Mouse (Mus musculus): ENCODE data around the gene Usp29. TPM values are rescaled to one million over a fixed set of nuclear protein-coding genes. Genes with fewer than 3 reads are reported as not detected.

The Usp29 gene
- polyA plus RNA-seq, 2 experiments = 1.1 to 1.7 TPM

- no peaks in the 10 kb centered on the region for H3K9me3 ChIP-seq (ENCODE audit: control insufficient read depth, low read length)
- no peak overlapping the region for H3K4me2 ChIP-seq (ENCODE audit: low read depth)
- H3K9ac ChIP-seq (replicated peaks) = no peak overlapping the region
- TF ChIP-seq EP300 (IDR thresholded peaks at IDR 0.05; ENCODE audit: low read depth) (no peak), CTCF (IDR thresholded peaks at IDR 0.05; ENCODE audit: low read depth) (no peak)
- H3K4me3 ChIP-seq (ENCODE audit: insufficient read depth in 1 of 2, low read depth in 2 of 2, low read length in 2 of 2) = no peak overlapping the region
- no peaks in the 10 kb centered on the region; the same call in 1 of the 2 replicates for H3K36me3 ChIP-seq (replicated peaks; ENCODE audit: control insufficient read depth, insufficient read depth, low read depth)
- ATAC-seq (ENCODE audit: insufficient read depth) = no peak
- no peak overlapping the region for H3K27ac ChIP-seq
- H3K4me1 ChIP-seq (replicated peaks; ENCODE audit: control insufficient read depth in 2 of 2, insufficient read depth in 2 of 2, low read length in 1 of 2) = no peaks in the 10 kb centered on the region
- 72% methylated on average over 17 of the region's 17 CpGs for WGBS (ENCODE audit: insufficient replicate concordance)
- no peaks in the 10 kb centered on the region for H3K27me3 ChIP-seq (ENCODE audit: control insufficient read depth, insufficient read depth, low read length)
- DNase-seq (ENCODE audit: low read depth in 3 of 3, low spot score in 3 of 3) = no peak
Observed at GRCm38 (mm10) chr7:6708451-6709180, 21.8 kb upstream of the Usp29 start.

- 69% methylated on average over 15 of the region's 15 CpGs for WGBS (ENCODE audit: insufficient replicate concordance)
- H3K9me3 ChIP-seq (ENCODE audit: control insufficient read depth, low read length) = no peaks in the 10 kb centered on the region
- H3K27me3 ChIP-seq (ENCODE audit: control insufficient read depth, insufficient read depth, low read length) = no peaks in the 10 kb centered on the region
- no peak overlapping the region for H3K4me3 ChIP-seq (ENCODE audit: insufficient read depth in 1 of 2, low read depth in 2 of 2, low read length in 2 of 2)
- ATAC-seq (ENCODE audit: insufficient read depth) (no peak), DNase-seq (ENCODE audit: low read depth in 3 of 3, low spot score in 3 of 3) (no peak)
- H3K36me3 ChIP-seq (replicated peaks; ENCODE audit: control insufficient read depth, insufficient read depth, low read depth) = no peaks in the 10 kb centered on the region; the same call in 1 of the 2 replicates
- TF ChIP-seq EP300 (IDR thresholded peaks at IDR 0.05; ENCODE audit: low read depth) = no peak
- TF ChIP-seq CTCF (IDR thresholded peaks at IDR 0.05; ENCODE audit: low read depth) = no peak
- H3K4me1 ChIP-seq (replicated peaks; ENCODE audit: control insufficient read depth in 2 of 2, insufficient read depth in 2 of 2, low read length in 1 of 2) = no peaks in the 10 kb centered on the region
- H3K9ac ChIP-seq (replicated peaks) = no peak overlapping the region
- H3K27ac ChIP-seq = no peak overlapping the region
- H3K4me2 ChIP-seq (ENCODE audit: low read depth) = no peak overlapping the region
Observed at GRCm38 (mm10) chr7:6709396-6709795, 21.0 kb upstream of the Usp29 start.

GRCm38 (mm10) chr7:6727351-6728121, 2.8 kb upstream of the Usp29 start:
- DNase-seq (ENCODE audit: low read depth in 3 of 3, low spot score in 3 of 3) = peak; percentile 39 to 62 (median 59)
- 42% methylated on average over 19 of the region's 19 CpGs for WGBS (ENCODE audit: insufficient replicate concordance)
- Histone ChIP-seq H3K4me2 (ENCODE audit: low read depth) (peak overlapping the region; percentile 26), H3K4me3 (ENCODE audit: insufficient read depth in 1 of 2, low read depth in 2 of 2, low read length in 2 of 2) (peak overlapping the region; percentile 21 to 58; a peak in 3 of 4 replicates), H3K9ac (replicated peaks) (no peak overlapping the region), H3K27me3 (ENCODE audit: control insufficient read depth, insufficient read depth, low read length) (peaks cover 3% of the 10 kb centered on the region; the same call in 1 of the 2 replicates), H3K27ac (no peak overlapping the region; the same call in 1 of the 2 replicates), H3K36me3 (replicated peaks; ENCODE audit: control insufficient read depth, insufficient read depth, low read depth) (no peaks in the 10 kb centered on the region; the same call in 1 of the 2 replicates), H3K9me3 (ENCODE audit: control insufficient read depth, low read length) (peaks cover 6% of the 10 kb centered on the region), H3K4me1 (replicated peaks; ENCODE audit: control insufficient read depth in 2 of 2, insufficient read depth in 2 of 2, low read length in 1 of 2) (no peaks in the 10 kb centered on the region; a peak in 1 of 4 replicates)
- peak; percentile 25 for ATAC-seq (ENCODE audit: insufficient read depth)
- no peak for TF ChIP-seq EP300 (IDR thresholded peaks at IDR 0.05; ENCODE audit: low read depth)
- TF ChIP-seq CTCF (IDR thresholded peaks at IDR 0.05; ENCODE audit: low read depth) = peak; percentile 47

DNA sequence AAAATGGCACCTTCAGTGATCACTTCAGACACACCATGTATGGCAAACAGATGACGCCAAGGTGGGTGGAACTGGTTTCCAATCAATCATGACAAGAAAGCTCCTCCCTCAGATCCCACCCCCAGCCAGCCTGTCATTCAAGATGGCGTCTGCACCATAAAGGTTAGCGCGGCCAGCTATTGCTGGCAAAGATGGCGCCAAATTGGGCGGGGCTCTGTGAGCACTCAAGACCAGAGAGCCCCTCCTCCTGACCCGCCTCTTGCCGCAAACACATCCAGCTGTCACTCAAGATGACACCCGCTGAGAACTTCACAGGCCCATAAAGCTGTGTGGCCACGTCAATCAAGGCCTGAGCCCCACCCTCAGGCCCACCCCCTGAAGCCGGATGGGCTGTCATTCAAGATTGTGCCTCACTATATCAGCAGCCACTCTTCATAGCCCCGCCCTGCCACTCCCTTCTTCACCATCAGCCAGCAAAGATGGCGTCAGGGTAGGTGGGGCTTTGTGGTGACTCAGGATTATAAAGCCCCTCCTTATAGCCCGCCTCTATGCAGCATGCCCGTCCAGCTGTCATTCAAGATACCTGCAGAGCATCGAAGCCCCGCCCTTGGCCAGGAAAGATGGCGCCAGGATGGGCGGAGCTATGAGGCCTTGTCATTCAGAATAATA, 2.0 kb upstream of the Usp29 start:
- peaks cover 6% of the 10 kb centered on the region for H3K9me3 ChIP-seq (ENCODE audit: control insufficient read depth, low read length)
- no peak overlapping the region for H3K9ac ChIP-seq (replicated peaks)
- H3K27ac ChIP-seq = no peak overlapping the region
- H3K27me3 ChIP-seq (ENCODE audit: control insufficient read depth, insufficient read depth, low read length) = peaks cover 3% of the 10 kb centered on the region; the same call in 1 of the 2 replicates
- H3K4me2 ChIP-seq (ENCODE audit: low read depth) = peak overlapping the region; percentile 59
- peak; percentile 81 for ATAC-seq (ENCODE audit: insufficient read depth)
- no peak for TF ChIP-seq EP300 (IDR thresholded peaks at IDR 0.05; ENCODE audit: low read depth)
- peak; percentile 67 to 79 (median 77) for DNase-seq (ENCODE audit: low read depth in 3 of 3, low spot score in 3 of 3)
- no peaks in the 10 kb centered on the region; the same call in 1 of the 2 replicates for H3K36me3 ChIP-seq (replicated peaks; ENCODE audit: control insufficient read depth, insufficient read depth, low read depth)
- no peaks in the 10 kb centered on the region; a peak in 1 of 4 replicates for H3K4me1 ChIP-seq (replicated peaks; ENCODE audit: control insufficient read depth in 2 of 2, insufficient read depth in 2 of 2, low read length in 1 of 2)
- 35% methylated on average over 19 of the region's 19 CpGs for WGBS (ENCODE audit: insufficient replicate concordance)
- peak overlapping the region; percentile 58; a peak in 3 of 4 replicates for H3K4me3 ChIP-seq (ENCODE audit: insufficient read depth in 1 of 2, low read depth in 2 of 2, low read length in 2 of 2)

Measured in liver, embryonic 14.5 days (tissue).